Mouse (Mus musculus) gonadal fat pad, adult 2 months (tissue): ENCODE results near the gene Tbccd1. TPM values are rescaled to one million over a fixed set of nuclear protein-coding genes. Genes with fewer than 3 reads are reported as not detected.

Source experiments
- DNase-seq: peaks from one replicate; pipeline ENCODE4 v3.0.0-alpha.2; 2012; ENCODE audit warnings: low read depth
- polyA plus RNA-seq: library from polyadenylated mRNA; depleted of rRNA; stranded (reverse); fragments of >200 nt; gene quantifications from 2 replicates; pipeline ENCODE4 v1.2.3, GENCODE M21; 2012; rRNA removed

Tbccd1 gene
- polyA plus RNA-seq, result 18.1 and 19.8 TPM in 2 replicates

DNA sequence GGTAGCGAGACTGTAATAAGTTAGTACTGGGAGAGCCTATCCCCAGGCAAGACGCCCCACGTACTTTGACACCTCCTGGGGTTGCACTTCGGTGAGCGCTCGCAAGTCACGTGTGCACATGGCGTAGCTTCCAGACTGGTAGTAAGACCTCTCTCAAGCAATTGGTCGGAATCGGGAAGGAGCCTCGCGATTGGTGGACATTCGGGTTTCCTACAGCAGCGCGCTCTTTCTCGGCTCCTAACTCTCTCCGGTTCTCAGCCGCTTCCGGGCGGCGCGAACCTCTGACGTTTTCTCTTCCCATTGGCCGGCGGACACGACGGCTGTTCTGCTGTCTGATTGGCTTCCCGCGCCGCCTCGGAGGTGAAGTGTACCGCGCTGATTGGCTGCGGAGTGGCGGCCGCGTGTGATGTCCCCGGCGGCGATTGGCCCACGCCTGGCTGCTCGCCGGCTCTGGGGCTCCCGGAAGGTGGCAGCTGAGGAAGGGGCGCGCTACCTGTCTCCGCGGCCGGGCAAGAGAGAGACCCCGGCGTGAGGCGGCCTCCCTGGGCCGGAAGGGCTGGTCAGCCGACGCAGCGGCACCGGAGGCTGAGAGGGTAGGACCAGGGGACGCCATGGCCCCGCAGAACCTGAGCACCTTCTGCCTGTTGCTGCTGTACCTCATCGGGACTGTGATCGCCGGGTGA is at the start of gene Tbccd1, which contains the start of gene Dnajb11:
Tbccd1 (minus strand) TSS at position 239 of the 683 bp plus-strand sequence.
Dnajb11 (plus strand) TSS at position 415 of the 683 bp plus-strand sequence.
- peak; percentile 92 for DNase-seq

DNA sequence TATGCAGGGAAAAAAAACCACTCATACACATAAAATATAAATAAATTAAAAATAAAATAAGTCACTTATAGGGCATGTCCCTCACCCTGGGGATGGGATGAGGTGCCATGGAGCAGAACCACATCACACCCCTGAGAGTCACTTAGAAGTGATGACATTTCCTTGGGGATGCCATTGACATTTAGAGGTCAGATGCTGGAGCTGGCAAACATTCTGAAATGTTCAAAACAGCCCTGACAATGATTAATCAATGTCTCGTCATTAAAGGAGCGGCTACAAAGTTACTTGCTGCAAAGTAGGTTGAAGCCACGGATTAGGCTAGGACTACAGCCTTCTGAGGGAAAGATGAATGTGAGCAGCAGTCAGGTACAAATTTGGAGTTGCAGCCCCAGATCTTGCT is 43.9 kb upstream of the Tbccd1 start:
- DNase-seq, result no peak

DNA sequence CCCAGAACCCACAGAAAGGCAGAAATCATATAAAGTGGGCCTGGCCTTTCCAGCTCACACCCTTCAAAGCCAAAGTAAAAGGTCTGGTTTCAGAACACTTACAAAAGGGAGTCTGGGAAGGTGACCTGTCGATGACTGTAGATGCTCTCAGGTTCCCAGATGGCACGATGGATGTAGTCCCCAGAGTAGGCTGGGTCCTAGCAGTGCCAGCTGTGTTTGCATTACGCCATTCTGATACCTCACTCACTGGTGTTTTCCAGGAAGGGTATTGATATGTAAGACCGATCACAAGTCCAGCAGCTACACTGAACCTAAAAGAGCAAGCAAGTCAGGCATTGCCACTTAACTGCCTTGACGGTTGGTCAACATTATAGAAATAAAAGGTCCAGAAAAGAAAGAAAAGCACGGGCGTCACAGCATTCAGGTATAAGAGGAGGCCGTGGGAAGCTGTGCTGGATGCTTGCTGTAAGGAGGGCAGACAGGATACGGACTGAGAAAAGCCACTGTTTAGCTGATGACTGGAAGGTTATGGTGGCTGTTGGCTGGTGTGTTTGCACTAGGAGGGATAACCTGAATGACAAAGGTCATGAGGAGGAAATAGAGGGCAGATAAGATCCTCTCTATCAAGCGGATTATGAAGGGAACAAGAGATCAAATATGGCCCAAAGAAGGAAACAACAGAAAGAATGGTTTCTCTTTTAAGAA is 42.5 kb upstream of the Tbccd1 start:
- DNase-seq, result no peak

DNA sequence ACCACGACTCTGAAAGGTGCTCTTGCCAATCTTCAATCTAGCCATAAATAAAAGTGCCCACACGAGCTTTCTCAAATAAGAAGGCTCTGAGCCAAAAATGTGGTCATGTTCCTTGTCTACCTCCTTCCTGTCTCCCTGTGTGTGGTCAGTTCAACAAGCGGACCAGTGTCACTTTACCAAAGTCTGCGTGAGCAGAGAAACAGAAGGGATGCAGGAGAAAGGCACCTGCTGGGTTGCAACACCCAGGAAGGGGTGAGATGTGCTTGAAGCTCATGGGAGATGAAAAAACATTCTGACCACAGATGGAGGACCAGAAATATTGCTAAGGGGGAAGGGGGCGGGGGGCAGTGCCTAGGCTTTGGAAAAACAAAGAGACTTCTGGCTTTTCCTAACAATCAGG is 41.9 kb upstream of the Tbccd1 start:
- DNase-seq, result no peak

DNA sequence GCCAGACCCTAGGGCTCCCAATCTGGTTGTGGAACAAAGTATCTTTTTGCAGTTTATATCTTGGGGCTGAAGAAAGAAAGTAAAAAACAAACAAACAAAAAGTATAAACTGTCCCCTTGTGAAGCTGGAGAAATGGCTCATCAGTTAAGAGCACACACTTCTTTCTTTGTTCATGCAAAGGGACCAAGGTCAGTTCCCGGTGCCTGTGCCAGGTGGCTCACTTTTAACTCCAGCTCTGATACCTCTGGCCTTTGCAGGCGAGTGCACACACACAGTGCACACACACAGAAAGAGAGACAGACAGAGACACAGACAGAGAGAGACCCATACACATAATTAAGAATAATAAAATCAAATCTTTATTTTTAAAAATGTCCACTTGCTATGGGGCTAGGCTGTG is 39.1 kb upstream of the Tbccd1 start:
- no peak for DNase-seq

DNA sequence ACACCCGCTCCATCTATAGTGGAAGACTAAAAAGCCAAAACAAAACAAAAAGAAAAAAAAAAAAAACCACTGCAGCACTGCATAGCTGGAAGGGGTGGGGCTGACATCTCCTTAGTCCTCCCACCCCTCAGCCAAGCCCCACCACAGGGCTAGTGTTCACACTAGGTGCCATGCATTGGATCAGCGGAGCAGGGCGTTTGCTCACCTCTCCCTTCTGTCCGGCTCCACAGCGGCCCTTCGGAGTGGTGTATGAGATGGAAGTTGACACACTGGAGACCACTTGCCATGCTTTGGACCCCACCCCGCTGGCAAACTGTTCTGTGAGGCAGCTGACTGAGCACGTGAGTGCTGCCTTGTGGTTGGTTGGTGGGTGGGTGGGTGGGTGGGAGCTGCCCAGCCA is 36.6 kb upstream of the Tbccd1 start:
- DNase-seq, result no peak

DNA sequence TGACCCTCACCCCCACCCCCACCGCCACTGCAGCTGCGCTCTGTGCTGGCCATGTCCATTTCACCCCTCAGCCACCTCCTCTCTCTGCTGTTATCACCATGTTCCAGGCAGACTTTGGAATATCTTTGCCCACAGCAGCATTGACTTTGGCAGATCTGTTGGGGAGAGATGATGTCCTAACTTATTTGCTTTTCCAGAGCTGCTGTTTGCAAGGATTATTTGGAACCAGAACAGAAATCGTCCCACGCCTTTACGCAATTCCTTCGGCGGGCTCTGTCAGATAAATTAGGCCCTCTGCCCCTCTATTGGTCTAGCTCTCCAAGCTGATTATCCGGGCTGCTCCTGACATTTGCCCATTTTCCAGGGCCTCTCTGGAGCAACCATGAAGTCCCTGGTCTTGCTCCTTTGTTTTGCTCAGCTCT is 34.3 kb upstream of the Tbccd1 start:
- DNase-seq, result no peak

DNA sequence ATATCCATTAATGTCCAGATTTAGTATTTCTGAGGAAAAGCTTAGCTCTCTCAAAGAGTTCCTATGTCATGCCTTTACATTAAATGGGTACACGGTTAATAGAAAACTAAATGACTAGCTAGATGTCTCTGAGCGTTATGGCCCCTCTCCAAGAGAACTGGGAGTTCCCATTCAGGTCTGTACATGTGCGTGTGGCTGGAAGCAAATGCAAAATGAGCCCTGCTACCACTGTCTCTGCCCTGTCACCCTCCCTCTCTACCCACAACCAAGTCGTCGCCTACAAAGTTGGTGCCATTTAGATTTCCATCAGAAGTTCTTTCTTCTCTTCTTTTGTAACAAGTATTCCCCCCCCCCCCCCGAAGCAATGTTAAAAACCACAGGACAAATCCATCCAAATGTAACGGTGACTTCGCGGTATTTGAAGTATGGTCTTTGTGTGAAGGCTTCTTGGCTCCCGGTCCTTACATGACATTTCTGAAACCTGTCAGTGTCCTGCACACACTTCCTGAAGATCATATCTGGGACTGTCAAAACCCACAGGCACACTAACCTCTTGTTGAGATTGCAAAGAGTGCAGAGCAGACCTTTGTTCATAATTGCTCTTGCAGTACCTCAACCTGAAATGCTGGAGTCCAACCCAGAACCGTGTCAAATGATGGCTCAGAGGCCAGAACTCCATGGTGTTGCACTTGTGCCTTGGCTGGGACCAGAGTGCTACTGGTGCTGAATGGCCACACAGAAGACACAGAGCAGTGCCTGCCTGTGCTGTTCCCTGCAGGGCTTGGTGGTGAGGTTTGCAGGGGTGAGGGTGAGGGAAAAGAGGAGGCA is 33.4 kb upstream of the Tbccd1 start, which contains the start of gene Ahsg:
Ahsg (plus strand) TSS at position 595 of the 828 bp plus-strand sequence.
- no peak for DNase-seq

DNA sequence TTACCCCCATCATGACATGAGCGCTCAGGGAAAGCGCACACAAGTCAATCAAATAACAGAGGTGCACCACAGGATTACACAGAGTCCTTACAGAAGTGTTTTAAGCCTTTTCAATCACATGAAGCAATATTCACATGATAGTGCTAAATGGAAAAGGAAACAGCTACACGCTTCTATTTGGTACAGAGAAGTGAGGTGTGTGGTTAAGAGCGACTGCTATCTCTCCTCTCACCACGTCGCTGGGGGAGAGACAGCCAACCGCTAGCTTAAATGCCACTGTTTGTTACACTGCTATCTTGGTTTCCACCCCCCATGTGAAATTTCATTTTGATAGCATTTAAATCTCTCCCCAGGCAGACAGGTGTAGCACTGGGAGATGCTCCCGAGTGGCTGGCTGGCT is 32.2 kb upstream of the Tbccd1 start:
- no peak for DNase-seq

DNA sequence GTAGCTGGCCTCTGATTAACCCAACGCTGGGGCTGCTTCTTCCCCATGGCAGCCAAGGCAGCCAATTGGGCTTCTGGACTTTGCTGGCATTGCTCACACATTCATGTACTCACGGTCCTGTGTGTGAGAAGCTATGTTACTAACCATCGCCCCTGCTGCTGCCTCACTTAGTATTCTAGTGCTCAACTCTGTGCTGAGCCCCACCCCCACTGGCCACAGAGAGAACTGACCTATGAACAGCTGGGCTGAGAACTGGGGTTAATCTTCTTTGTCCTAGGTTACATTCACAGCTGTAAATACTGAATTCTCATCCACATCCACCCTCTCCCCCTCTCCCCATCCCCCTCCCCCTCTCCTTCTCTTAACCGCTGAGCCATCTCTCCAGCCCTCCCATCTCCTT is 31.4 kb upstream of the Tbccd1 start:
- no peak for DNase-seq

DNA sequence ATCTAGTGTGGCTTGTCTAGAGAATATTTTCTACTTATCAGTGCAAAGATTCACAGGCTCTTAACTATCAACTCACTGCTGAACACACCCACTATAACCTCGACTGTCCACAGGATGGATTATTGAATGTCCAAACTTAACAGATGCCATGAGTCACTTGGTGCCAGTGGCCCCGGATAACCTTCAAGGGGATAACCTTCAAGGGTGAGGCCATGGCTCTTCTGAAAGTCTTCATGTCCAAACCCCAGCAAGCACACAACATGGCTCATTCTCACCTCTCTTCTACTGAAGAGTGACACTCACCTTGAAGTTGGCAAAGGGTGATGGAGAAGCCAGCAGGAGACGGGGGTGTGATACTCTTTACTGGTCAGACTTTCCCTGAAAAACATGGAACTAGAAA is 29.3 kb upstream of the Tbccd1 start:
- DNase-seq, result no peak

DNA sequence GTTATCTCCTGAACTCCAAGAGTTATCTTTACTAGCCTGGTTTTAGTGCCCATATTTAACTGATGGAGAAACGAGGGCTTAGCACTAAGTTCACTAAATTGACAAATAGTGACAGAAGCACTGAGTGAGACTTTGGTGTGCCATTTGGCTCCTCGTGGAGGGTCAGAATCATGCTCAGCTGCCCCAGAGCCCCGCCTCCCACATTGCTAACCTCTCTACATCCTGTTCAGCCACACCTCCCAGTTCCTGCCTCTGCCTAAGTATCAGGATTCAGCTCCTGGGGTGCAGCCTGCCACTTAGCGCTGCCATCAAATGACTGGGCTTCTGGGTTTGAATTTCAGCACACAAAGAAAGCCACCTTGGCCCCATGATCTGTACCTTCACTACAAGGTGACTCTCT is 27.9 kb upstream of the Tbccd1 start:
- no peak for DNase-seq

DNA sequence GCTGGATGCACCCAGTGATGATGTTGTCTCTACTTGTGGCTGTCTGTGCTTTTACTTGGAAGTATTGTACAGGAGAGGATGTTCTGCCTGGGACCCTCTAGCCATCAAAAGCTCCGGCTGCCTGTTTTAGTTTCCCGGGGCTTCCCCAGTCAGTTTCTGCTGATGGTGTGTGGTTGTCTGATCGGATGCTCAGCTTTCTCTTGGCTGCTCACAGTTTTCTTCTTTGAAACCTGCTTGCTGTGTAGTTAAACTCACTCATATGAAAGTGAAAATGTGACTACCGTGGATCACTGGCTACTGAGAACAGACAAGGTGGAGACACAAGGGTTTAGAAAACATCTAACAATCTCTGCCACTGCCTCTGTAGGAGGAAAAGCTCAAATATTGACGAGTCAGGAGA is 26.0 kb upstream of the Tbccd1 start:
- no peak for DNase-seq

DNA sequence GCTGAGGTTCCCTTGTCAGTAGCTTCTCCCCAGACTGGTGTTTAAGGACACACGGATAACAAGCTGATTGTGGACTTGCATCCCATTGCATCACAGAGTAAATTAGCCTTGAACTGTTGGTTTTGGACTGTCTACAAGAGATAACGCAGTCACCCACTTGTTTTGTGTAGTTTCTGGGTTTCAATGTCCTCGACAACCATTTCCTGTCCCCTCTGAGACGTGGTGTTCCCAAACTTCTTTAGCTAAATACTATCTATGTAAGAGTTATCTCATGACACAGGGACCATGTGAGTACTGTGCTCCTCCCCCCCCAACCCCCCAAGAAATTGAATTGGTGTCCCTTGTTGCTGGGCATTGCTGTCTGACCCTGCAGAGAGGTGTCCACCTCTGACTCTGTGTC is 24.0 kb upstream of the Tbccd1 start:
- no peak for DNase-seq

DNA sequence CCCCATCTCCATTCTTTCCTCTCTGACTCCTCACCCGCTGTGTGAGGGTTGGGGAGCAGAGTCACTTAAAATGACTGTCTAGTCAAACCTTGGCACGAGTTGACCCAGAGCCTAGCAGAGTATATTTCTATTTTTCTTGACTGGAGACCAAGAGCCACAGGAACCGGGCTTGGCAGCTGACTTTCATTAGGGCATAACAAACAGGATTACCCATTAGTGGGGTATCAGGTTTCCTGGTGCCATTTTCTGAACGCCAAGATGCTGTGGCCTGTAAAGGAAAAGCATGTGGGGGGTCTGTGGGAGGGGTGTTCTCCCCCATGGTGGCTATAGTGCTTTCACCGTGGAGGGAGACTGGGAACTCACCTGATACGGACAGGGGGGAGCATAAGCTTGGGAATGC is 23.4 kb upstream of the Tbccd1 start:
- DNase-seq, result no peak

DNA sequence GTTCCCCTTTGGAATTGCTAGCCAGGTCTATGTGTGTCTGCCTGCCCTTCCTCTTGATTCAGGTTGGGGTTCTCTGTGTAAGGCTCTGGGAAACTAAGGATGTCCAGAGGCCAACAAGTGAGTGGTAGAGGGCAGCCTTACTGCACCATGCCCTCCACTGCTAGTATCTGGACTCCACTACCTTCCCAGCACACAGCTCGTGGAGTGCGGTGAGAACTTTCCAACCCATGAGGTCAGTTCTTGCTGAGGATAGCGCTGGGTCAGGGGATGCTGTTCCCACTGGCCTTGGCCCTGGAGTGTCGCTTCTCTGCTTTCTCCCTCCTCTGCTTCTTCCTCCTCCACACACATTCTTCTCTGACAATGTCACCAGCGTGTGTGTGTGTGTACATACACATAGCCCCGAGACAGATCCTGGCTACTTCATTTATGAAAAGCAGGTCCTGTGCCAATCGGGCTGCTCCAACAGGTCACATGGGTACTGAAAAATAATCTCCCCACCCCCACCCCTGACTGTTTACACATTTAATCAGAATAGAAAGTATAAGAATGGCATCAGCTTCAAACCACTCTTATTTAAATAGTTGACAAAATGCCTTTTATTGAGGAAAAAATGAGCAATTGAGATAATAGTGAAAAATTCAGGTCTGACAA is 22.6 kb upstream of the Tbccd1 start:
- no peak for DNase-seq

DNA sequence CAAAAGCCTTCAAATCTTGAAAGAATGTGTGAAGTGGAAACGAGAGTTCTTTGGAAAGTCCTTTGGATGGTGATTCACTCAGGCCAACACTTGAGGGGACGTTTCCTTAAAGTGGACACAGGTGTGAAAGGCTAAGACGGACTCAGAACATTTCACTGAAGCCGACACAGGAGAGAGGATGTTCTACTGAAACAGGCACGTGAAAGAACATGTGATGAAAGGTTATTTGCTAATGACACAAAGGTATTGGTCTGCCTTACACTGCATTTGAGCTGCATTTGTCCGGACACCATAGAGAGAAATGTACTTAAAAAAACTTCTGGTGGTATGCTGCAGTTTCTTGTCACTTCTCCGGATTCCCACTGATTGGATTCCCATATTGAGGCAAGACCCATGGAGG is 21.2 kb upstream of the Tbccd1 start:
- DNase-seq, result no peak

DNA sequence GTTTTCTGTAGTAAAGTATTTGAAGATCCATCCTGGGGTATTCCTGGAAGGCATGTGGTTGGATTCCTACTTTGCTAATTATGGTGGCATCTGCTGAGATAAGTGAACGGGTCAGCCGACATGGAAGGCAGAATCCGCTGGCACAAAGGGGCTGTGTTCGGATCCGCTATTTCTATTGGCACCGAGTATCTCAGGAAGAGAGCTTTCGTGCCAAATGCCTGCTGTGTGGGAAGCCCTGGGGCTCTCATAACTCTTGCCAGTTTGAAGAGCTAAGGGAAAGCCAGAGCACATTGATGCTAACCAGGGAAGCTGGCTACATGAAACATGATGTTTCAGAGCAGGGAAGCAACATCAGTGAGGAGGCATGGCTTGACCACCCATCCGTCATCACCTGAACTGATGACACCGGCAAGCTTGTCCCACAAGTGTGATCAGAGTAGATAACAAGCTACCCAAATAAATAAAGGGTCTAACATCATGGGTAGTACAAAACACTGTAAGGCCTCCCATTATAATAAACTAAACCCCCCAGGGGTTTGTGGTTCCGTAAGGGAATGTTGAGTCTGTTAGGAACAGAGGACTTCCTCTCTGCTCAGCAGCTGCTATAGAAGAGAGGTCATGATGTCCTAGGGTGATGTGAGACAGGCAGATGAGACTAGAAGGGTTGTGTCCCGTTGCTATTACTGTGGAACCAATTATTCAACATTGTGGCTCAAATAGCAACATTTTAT is 20.4 kb upstream of the Tbccd1 start:
- DNase-seq, result no peak

DNA sequence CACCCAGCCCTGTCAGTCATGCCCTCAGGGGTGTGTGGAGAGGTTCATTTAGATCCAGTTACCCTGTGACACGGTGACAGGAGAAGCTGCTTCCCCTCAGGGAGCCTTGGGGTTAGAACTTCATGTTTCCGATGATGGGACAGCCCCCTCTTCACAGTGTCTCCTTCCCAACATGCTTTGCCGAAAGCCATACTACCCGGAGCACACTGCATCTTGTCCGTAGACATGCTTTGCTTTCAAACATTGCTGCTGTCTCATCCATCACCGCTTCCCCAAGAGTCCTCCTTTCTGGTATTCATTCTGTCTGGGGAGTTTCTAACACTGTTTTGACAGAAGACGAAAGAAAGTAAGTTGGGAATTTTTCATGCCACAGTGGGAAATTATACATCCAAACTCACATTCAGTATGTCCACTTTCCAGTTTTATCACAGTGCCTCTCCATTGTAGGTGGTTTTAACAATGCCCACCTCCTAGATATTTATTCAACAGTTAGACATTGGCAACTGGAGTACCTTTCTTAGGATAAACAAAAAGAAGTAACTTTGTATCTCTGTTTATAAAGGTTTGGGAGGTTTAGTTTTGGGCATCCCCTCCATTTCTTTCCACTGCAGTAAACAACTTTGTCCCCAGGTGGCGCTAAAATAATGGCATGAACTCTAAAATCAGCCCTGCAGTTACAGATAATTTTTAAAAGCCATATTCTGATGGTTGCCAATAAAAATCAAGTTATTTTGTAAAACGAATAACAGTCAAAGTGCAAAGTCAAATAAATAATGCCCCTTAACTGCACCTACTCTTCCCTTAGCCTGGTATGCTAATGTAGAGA is 19.0 kb upstream of the Tbccd1 start:
- DNase-seq, result no peak

DNA sequence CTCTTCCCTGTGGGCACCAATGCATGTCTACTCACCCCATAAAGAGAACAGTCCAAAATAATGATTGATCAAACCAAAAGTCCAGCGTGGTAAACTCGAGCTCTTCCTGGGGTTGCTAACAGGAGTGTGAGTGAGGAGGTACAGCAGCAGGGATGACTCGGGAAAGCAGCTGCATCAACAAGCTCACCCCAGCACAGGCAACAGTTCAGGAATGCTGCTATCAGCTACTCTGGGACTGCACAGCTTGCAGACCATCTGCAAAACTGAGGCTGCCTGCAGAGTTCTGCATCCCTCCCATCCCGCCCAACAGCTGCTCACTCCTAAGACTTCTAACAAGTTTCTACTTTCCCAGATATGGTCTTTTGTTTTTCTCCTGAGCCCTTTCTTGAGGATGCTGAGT is 15.9 kb upstream of the Tbccd1 start:
- no peak for DNase-seq
